Mouse (Mus musculus) v-Abl transformed pro-B cells (cell line): ENCODE results near the gene Fam240b.
"Not testable (repeated sequence)": the region's sequence is repeated elsewhere in the genome, so short reads cannot be mapped to it uniquely, and the experiment has no call there.

Source experiments
- in situ Hi-C, 2 experiments: fragments of 400-800 bp; cut with MboI; formaldehyde crosslinking; loops; one replicate each; pipeline ENCODE4 v1.15.1; 2025; ENCODE audit not compliant: unreplicated experiment in 2 of 2

The Fam240b gene

DNA sequence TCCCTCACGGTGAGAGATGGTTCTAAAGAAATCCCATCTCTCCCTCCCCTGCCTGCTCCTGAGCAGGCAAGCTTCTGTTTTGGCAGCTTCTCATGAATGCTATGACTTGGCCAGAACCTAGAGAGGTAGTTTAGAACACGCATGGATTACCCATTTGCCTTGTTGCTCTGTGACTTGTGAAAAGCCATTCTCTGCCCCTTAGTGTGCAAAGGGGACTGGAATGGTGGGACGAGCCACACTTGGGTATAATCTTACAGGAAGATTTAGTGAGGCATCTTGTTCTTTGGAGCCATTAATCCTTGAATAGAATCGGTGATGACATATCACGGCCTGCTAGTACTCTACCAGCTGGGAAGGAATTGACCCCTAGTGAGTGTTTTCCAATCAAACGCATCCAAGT, at the start of gene Fam240b:
Gene Fam240b, minus strand, starts transcription at position 101 of the 400 bp plus-strand sequence.
- in situ Hi-C loops, result no loop called here

DNA sequence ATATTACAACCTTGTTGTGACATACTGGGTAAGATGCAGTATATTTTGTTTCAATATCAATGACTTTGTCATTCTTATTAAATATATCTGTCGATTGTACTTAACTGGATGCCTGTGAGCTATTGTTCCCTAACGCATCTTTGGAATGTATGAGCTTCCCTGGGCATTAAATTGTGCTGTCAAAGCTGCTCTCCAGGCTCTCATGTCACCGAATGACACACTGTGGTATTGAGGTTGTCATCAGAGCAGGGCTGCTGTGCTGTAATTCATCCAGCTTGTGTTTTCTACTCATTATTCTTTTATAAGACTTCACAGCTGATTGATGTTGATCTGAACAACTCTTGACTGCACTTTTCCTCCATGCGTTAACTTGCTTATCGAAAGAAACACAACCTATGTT, 32.5 kb upstream of the Fam240b start:
- in situ Hi-C loops, result no loop called here

DNA sequence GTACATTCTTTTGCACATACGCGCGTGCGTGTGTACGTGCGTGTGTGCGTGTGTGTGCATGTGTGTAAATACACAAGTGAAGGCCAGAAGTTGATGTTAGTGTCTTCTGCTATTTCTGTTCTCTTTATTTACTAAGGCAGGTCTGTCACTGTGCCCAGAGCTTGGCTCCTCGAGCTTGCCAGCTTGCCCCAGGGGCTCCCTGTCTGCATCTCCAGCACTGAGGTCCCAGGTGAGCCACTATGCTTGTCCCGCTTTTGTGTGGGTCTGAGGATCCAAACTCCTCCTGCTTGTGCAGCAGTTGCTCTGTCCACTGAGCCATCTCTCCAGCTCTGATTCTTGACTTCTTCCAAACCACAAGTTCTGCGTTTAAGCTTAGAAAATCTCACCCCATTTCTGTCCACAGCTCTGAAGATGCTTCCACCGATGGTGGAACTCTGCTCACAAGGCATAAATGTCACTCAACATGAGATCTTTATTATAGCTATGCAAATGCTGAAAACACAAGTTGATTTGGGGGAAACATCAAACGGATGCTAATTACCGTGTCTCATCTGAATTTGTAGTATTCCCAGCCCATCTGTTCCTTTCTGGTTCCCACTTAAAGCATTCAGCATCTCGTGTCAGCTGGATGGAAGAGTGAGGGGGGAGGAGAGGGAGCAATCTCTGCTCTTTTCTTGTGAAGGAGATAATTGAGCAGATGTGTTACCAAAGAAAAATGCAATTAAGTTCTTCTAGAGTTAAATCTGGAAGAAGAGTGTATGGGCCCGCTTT, 29.1 kb upstream of the Fam240b start:
- in situ Hi-C loops, result no loop called here

DNA sequence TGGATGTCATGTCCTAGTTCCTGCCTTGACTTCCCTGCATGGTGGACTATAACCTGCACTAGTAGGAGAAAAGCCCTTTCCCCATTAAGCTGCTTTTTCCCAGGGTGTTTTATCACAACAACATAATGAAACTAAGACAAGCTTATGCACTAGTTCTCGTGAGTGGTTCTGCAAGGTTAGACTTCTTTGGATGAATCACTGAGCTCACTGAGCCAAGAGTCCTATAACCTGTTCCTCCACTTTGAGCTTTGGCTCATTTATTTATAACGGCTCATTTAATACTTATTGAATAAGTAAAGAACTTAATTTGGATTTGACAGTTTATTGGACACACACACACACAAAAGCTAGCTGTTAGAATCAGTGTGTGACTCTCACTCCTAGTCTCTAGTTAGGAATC, 16.7 kb upstream of the Fam240b start:
- in situ Hi-C loops, result no loop called here

DNA sequence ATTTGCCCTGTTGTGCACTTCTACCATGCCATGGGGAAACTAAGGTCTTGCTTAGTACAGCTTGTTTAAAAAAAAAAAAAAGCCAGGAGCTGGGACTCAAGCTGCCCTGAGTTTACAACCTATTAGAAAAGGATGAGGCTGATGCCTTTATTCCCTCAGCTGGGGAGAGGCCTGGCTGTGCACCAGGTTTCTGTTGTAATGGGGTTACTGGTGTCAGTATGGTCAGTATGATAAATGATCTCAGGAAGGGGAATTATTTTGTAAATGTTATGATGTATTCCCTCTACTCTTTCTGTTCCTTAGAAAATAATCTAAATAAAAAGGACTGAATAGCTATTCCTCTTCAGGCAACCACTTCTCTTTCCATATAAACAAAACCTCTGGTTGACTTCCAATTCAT, 14.0 kb upstream of the Fam240b start:
- in situ Hi-C loops, result no loop called here

DNA sequence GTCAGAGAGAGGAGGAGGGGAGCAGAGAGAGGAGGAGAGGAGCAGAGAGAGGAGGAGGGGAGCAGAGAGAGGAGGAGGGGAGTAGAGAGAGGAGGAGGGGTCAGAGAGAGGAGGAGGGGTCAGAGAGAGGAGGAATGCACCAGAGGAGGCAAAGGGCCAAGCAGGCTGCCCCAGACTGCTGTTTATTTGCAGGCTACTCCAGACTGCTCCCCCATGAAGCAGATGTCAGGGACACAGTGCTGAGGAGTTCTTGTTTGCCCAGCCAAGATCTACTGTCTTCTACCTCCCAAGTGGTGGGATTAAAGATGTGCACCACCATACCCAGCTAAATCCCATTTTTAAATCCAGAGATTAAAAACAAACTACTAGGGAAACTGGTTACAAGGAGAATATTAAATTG, 9.8 kb upstream of the Fam240b start:
- in situ Hi-C loops, result no loop called here

DNA sequence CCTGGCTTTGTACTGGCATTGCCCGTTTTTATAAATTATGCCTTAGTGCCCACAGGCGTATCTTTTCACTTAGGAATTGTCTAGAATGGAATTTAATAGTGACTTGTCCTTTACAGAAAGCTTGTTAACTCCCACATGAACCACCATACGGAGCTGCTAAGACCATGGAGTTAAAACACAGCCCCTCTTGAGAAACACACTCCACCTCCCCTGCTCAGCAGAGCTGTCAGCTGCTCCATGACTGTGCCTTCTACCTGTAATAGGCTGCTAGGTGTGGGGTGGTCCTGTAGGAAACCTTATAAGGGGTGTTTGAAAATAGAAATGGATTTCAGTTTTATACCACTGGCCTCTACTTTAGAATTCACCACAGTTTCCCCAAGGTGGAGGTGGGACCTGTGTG, 5.2 kb upstream of the Fam240b start:
- in situ Hi-C loops, result no loop called here

DNA sequence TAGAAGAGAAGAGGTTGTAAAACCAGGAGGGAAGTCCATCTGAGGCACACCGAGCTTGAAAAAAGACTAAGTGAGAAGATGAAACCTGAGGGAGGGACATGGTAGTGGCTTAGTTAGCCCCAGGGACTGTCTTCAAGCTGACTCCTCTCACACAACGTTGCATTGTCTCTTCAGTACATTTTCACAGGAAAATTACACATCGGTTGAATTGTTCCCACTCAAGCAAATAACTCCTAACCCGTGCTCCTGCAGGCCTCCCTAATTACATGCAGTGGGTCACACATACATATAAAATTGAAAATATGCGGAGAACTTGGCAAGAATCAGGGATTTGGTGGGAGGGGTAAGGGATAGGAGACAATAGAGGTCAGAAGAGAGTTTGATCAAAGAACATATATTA, 4.0 kb downstream of the Fam240b start:
- in situ Hi-C loops, result no loop called here

DNA sequence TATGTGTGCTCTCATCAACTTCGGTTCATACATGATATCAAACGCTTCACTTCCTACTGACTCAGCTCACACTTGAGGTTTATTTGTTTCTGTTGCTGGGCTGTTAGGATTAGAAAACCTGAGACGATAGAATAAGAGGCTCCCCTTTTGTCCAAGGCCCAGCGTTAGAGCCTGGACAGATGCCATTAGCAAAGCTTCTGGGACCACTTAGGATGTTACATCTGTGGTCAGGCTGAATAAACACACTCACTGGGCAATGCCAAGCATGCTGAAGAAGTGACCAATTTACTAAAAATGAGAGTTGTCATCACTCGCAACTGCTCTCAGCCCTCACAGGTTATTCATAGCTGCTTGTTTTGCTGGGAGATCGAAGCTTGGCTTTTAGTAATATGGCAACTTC, 7.7 kb downstream of the Fam240b start:
- in situ Hi-C loops, result no loop called here

DNA sequence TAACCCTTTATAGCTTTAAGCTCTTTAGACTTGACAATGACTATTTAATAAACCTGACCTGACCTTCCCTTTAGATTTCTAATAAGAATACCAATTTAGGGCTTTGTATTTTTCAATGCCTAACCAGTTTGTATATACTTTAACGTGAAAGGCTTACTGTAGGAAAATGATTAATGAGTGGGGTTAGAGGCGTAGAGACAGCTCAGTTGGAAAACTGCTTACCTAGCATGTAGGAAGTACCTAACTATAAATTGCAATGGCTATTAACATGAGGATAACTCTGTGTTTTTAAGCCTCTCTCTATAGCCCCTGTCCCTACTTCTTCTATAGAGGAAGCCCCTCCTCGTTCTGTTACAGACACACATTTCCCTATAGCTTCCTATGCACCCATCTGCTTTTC, 17.6 kb downstream of the Fam240b start:
- in situ Hi-C loops, result no loop called here

DNA sequence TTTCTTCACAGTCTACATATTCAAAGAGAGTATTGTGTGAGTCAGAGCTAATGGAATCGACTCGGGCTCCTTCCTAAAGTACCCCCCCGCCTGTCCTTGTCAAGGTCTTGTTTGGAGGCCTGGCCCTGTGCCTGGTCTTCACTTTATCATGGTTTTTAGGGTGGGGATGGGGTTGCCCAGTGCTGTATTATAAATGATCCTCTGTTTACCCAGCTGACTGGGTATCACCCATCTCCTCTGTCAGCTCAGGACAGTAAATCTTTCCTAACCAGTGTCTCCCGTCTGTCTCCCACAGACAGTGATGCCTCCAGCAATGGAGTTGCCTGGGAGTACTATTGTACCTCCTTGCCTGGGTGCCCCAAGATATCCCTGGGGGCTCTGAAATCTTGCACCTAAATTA, 19.6 kb downstream of the Fam240b start:
- in situ Hi-C loops, result no loop called here

DNA sequence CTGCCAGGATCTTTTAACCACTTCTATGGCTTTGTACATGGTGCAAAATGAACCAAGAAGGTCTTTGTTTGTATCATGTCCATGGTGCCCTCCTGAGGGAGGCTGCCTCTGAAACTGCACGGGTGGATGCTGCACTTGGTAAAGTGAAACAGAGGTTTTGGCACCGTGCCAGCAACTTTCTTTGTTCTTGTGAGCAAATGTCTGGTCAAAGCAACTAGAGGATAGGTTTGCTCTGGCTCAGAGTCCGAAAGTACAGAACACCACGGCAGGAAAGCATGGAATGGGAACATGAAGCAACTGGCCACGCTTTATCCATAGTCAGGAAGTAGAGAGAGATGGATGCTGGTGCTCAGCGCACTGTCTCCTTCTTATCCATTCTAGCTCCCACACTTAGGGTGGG, 29.7 kb downstream of the Fam240b start:
- in situ Hi-C loops, result no loop called here

DNA sequence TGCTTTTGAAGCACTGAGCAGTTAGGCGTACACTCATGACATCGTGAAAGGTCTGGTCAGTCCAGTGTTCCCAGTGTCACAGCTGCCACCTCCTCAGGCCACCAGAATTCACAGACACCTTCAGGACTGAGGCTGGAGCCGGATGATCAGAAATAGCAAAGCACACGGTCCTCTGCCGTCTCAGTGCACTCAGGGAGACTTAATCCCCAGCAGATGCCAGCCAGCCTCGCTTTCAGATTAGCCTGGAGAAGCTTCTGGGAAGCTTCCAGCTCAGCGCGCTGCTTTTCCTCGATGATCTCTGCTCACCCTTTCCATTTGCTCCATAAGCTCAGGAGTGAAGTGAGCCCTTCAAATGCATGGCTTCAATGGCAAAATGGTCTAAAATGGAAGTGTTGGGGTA, 32.4 kb downstream of the Fam240b start:
- in situ Hi-C loops, result no loop called here

DNA sequence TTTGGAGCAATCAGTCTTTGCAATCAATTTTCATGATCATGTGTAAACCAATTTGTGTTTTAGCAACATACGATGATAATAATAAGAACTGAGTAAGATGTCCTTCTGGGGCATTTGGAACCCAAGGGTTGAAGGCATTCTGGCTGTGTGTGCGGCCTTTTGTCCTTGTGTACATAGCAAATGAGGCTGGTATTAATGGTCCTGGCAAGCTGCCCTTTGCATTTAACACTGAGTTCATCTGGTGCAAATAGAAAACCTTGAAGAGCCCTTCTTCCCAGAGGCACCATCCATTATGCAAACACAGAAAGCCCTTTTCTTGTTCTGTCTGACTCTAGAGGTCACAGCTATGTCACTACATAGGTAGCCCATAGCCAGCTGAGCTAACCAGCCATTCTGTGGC, 35.0 kb downstream of the Fam240b start:
- in situ Hi-C loops, result no loop called here

DNA sequence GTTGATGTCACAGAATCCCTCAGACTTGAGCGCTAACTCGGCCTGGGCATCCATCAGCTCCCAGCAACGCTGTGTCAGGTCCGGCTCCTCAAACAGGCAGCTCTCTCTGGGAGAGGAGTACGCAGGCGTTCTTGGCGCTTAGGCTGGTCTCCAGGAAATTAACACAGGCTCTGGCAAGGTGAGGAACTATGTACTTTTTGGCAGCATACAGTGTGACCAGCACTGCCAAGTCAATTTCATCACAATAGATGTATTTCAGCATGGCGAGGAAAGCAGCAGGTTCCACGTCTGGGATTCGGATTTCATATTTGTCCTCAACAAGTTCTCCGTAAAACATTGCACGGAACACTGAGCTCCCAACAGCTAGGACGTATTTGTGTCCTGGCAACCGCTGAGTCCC, 39.4 kb downstream of the Fam240b start:
- in situ Hi-C loops, result no loop called here

DNA sequence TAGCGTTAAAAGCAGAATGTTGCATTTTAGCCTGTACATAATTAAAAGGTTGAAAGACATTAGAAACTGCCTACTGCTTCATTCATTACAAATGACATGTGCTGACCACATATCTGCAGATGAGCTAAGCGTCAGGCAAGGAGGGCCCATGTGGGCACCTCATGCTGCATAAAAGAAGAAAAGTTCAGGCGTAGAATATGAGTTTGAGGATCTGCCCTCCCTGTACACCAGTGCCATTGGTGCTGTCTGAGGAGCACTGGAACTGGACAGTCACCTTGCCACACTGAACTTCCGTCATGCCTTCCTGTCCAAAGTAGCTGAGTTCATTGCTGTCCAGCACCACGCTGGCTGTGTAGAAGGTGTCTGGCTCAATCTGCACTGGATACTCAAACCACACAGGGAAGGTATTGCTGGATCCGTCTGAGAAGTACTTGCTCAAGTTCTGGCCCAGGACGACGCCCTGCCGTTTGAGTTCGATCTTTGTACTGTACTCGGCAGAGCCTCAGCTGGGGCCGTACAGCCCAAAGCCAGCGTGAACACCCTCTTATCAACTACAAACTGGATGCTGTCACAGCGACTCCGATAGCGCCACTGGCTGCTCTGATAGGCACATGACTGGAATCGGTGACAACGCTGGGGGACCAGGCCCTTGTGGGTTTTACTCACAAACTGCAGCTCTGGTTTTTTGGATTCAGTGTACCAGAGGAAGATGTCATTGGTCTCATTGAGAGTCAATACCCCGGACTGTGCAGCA, 40.2 kb downstream of the Fam240b start:
- in situ Hi-C loops, result not testable (repeated sequence)

DNA sequence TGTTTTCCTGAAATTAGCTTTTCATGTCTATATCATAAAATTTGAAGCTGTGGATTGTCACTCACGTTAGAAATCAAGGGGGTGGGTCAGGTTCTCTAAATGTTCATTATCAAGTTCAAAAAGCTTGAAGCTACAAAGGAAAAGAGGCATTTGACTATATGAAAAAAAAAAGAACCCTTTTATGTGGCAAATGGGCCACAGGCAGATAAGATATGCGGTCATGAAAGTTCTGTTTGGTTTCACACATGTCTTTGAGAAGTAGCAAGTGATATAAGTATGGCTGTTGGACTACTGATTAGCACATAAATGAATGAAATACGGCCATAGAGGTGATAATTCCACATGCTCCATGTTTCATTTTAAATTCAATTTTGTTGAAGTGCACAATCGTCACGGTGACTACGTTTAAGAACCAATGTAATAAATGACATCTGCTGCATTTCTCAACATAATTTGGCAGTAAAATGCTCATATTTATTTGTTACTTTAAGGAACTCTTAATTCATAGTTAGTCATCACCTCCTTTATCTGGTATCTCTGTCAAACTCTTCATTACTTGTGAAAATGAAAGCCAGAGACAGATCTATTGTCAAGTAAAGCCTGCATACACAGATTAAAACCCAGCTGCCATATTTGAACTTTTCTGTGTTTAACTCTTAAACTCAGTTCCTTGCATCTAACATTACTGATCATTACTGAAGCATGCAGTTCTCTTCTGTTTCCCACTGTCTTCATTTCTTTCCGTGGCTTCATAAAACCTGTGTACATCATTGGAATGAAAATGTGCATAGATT, 47.4 kb downstream of the Fam240b start:
- in situ Hi-C loops, result no loop called here

DNA sequence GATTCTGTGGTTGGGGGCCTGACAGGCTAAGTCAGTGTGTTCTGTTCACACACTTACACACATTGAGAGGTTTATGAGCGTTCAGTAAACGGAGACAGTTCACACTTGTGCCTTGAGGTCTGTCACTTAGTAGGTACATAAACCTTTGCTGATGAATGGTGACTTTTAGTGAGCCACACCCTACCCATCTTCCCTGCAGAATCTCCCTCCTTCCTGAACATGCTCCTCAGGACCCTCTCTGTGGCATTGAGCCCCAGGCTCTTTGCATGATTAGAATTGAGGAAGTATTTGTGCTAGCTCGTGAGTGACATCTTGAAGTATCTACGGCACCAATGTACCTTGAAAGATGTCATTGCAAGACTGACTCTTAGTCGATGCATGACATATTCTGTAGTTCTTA, 48.9 kb downstream of the Fam240b start:
- in situ Hi-C loops, result loop anchor here (10.0 to 25.0 kb wide), 5 partner anchors 124 to 686 kb away; partner anchors contain the start of genes Hsd17b3 (in 1 of the 2) and Olfr465-ps1 (in 1 of the 2)

DNA sequence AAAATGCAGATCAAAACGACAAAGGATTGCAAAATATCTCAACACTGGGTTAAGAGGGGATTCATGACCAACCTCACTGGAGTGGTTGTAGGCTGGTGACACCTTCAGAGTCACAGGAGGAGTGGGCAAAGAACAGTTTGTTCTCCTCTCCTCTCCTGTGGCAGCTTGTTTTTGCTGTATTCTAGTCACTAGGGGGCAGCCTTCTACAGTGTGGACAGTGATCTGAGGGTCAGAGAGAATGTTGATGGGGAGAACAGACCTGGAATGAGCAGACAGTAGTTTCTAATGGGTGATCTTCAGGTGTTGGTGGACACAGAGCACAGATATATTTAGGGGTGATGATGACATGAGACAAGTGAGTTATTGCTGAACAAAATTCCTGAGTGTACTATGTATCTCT, 49.6 kb downstream of the Fam240b start:
- in situ Hi-C loops, result loop anchor here (10.0 to 25.0 kb wide), 5 partner anchors 123 to 687 kb away; partner anchors contain the start of genes Hsd17b3 (in 1 of the 2) and Olfr465-ps1 (in 1 of the 2)

DNA sequence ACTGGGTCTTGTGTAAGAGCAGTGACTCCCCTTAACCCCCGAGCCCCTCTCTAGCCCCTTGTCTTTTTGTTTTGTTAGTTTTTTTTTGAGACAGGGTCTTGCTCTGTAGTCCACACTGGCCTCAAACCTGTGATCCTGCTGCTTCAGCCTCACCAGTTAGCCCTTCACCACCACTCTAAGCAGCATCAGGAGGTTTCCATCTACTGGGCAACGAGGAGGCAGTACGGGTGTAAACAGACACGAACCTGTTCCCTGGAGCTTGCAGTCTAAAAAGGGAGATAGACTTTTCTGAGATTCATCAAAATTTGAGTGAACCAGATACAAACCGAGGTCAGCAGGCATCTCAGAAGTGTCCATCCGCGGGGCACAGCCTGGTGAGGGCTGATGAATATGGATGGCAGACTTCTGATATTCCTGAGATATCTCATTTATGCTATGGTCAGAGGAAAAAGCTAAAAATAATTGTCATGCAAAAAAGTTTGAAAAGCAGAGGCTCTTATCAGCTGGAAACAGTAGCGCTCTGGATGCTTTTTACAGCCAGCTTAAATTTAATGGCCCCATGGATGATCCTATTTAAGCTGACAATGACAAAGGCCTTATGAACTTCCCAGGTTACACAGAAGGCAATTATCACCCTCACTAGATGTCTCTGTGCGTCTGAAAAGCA, 52.2 kb downstream of the Fam240b start:
- in situ Hi-C loops, result loop anchor here (10.0 to 25.0 kb wide), 5 partner anchors 121 to 689 kb away; partner anchors contain the start of genes Hsd17b3 (in 1 of the 2) and Olfr465-ps1 (in 1 of the 2)
